Comparison of ENCODE assay signal across 9 mouse cellular contexts in the genomic region with DNA sequence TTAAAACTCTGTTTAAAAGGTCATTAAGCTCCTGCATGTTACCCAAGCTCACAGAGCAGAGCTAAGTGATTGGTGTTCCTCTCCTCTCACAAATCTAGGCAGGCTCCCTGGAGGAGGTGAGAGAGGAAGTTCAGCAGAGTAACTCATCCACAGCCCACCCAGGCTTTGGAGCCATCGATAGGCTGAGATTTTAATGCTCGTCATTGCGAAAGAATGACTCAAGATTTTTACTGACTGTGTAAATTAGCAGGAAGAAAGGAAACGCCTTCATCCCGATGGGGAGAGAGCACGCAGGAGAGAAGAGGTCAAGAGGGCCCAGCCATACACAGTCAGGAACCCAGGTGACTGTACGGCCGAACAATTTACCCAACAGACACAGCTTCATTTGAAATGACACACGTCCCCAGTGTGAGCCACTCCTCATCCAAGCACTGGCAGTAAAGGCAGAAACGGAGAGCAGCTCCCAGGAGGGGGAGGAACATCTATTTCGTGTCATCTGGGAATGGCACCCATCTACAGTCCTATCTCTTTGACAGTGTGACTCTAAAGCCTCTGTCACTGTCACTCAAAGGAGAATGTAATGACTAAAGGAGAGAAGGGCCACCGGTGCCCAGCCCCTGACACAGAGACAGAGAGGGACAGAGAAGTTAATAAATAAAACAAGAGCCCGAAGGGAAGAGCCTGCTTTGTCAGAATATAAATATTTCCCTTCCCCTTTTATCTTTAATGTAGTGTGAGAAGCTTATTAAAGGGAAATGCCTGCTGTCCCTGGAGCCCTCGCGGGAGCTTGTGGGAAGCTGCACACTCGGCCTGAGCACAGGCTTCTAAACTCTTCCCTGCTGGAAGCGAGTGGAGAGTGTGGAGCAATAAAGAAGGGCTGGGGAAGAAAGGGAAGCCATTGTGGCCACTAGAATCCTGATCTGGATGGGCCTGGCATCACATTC. TPM values are rescaled to one million over a fixed set of nuclear protein-coding genes. Genes with fewer than 3 reads are reported as not detected.
DNase-seq lines count a peak whose midpoint lies in the region; ATAC-seq lines count a peak whose summit lies in the region.
"Had no signal": no experiment of that assay in that cellular context is flagged by ENCODE, and none has a peak within 500 bp of the region (broad histone marks: within the 10 kb centered on the region; RNA-seq: fewer than 3 reads in every experiment).

No protein-coding gene starts in this region.

- H3K9ac ChIP-seq in forebrain, embryonic 13.5 days = no peak overlapping the region
- H3K9ac ChIP-seq in forebrain, embryonic 15.5 days (replicated peaks) = no peak overlapping the region

- H3K4me3 ChIP-seq in forebrain, embryonic 13.5 days = no peak overlapping the region
- H3K4me3 ChIP-seq in forebrain, embryonic 15.5 days = no peak overlapping the region

- H3K36me3 ChIP-seq in forebrain, embryonic 13.5 days (ENCODE audit: poor library complexity, severe bottlenecking) = no peaks in the 10 kb centered on the region
- H3K36me3 ChIP-seq in forebrain, embryonic 15.5 days = no peaks in the 10 kb centered on the region

- DNase-seq in retina, postnatal 1 day = peak; percentile 39
- DNase-seq in retina, embryonic 14.5 days (ENCODE audit: low spot score) = no peak
- DNase-seq in left cerebral cortex, postnatal 36 days (ENCODE audit: low spot score in 2 of 2) = no peak
- no peak for DNase-seq in heart, postnatal 36 days
- DNase-seq: gastrocnemius, postnatal 14 days had no signal

- 52% methylated on average over 17 of the region's 17 CpGs for WGBS in forebrain, embryonic 13.5 days
- WGBS in forebrain, embryonic 15.5 days = 55% methylated on average over 17 of the region's 17 CpGs

- H3K27me3 ChIP-seq in forebrain, embryonic 13.5 days = peaks cover 5% of the 10 kb centered on the region
- H3K27me3 ChIP-seq in forebrain, embryonic 15.5 days = no peaks in the 10 kb centered on the region

- no peaks in the 10 kb centered on the region for H3K9me3 ChIP-seq in forebrain, embryonic 13.5 days (replicated peaks)
- no peaks in the 10 kb centered on the region for H3K9me3 ChIP-seq in forebrain, embryonic 15.5 days

- no peak overlapping the region for H3K4me2 ChIP-seq in forebrain, embryonic 13.5 days
- no peak overlapping the region for H3K4me2 ChIP-seq in forebrain, embryonic 15.5 days (replicated peaks)

- peak; percentile 53; the same call in 1 of the 2 replicates for ATAC-seq in forebrain, embryonic 13.5 days
- ATAC-seq in forebrain, embryonic 15.5 days (replicated peaks) = no peak
- 0 out of 2 replicates have a peak, but pooled peaks have one; percentile 15 for ATAC-seq in megakaryocyte, adult 5-6 weeks (ENCODE audit: poor library complexity, severe bottlenecking)
- ATAC-seq in megakaryocyte-erythroid progenitor cell, adult 5-6 weeks (replicated peaks; ENCODE audit: low FRiP score, low TSS enrichment, poor library complexity, severe bottlenecking) = no peak

- 0 out of 2 replicates have a peak overlapping the region, but pooled peaks have one; percentile 5 for H3K27ac ChIP-seq in forebrain, embryonic 13.5 days
- H3K27ac ChIP-seq in forebrain, embryonic 15.5 days (replicated peaks) = no peak overlapping the region

- intact Hi-C loops in left cerebral cortex, postnatal 36 days (cut with DNase I) = no loop called here
- intact Hi-C loops in heart, postnatal 36 days (cut with DNase I) = no loop called here

- peaks cover 6% of the 10 kb centered on the region; the same call in 1 of the 2 replicates for H3K4me1 ChIP-seq in forebrain, embryonic 13.5 days
- no peaks in the 10 kb centered on the region; the same call in 1 of the 2 replicates for H3K4me1 ChIP-seq in forebrain, embryonic 15.5 days

RNA-seq across cellular contexts. Expression of gene Fzd7, which starts 17.3 kb away (rescaled TPM):
- 2.8 and 3.4 TPM in 2 replicates for polyA plus RNA-seq in forebrain, embryonic 13.5 days (2015; fragmentation: Nextera tagmentation; extraction: Ambion mirVana)
- 3.5 and 4.2 TPM in 2 replicates for polyA plus RNA-seq in forebrain, embryonic 15.5 days (2015; fragmentation: Nextera tagmentation; extraction: Ambion mirVana)
- total RNA-seq in megakaryocyte, adult 5-6 weeks (2015) = 4.7 and 5.9 TPM in 2 replicates
- total RNA-seq in megakaryocyte, adult 5-6 weeks (2017) = 3.2 and 3.9 TPM in 2 replicates
- 1 to 10 TPM; 5.5 to 6.4 TPM for total RNA-seq in left cerebral cortex, postnatal 36 days (2021)
- total RNA-seq in heart, postnatal 36 days (2021) = 1 to 10 TPM; 6.6 to 7.8 TPM
- total RNA-seq in megakaryocyte-erythroid progenitor cell, adult 5-6 weeks (2014; fragmentation: Nextera tagmentation) = 14.0 and 16.1 TPM in 2 replicates
- 15.4 and 18.0 TPM in 2 replicates for total RNA-seq in megakaryocyte-erythroid progenitor cell, adult 5-6 weeks (2017)

RNA-seq across cellular contexts. Expression of gene Gm973, which starts 51.1 kb away (rescaled TPM):
- 3.0 and 5.1 TPM in 2 replicates for polyA plus RNA-seq in forebrain, embryonic 13.5 days (2015; fragmentation: Nextera tagmentation; extraction: Ambion mirVana)
- 4.0 and 9.2 TPM in 2 replicates for polyA plus RNA-seq in forebrain, embryonic 15.5 days (2015; fragmentation: Nextera tagmentation; extraction: Ambion mirVana)
- total RNA-seq in megakaryocyte, adult 5-6 weeks (2015) = 0.47 and 2.9 TPM in 2 replicates
- 2.8 and 9.0 TPM in 2 replicates for total RNA-seq in megakaryocyte, adult 5-6 weeks (2017)
- total RNA-seq in left cerebral cortex, postnatal 36 days (2021) = 10 to 100 TPM; 12.2 to 12.5 TPM
- under 1 TPM in 1 of 2 experiments, not detected in 1; 0.28 TPM for total RNA-seq in heart, postnatal 36 days (2021)
- 3.1 and 14.2 TPM in 2 replicates for total RNA-seq in megakaryocyte-erythroid progenitor cell, adult 5-6 weeks (2014; fragmentation: Nextera tagmentation)
- total RNA-seq in megakaryocyte-erythroid progenitor cell, adult 5-6 weeks (2017) = 1.4 TPM in 1 of 2 replicates, not detected in the other

Comparison
In these comparisons a context has a peak if more than half of its experiments do, and no peak if none do; other contexts are left out.
1. ATAC-seq: peak in forebrain, embryonic 13.5 days (single experiment) and megakaryocyte, adult 5-6 weeks (single experiment); none in forebrain, embryonic 15.5 days (single experiment) and megakaryocyte-erythroid progenitor cell, adult 5-6 weeks (single experiment).